Mouse (Mus musculus) heart, embryonic 11.5 days (tissue): Measurements from ENCODE around the gene Gsta2. TPM values are rescaled to one million over a fixed set of nuclear protein-coding genes. Genes with fewer than 3 reads are reported as not detected.
"Not testable (repeated sequence)": the region's sequence is repeated elsewhere in the genome, so short reads cannot be mapped to it uniquely, and the experiment has no call there.

ENCODE experiments used
- ATAC-seq: fragments of 200-750 bp; cut with Nextera tagmentation; replicated peaks from 2 replicates; pipeline ENCODE4 v1.8.0; 2017; ENCODE audit warnings: moderate library complexity; ENCODE audit not compliant: insufficient number of reproducible peaks, low FRiP score, low TSS enrichment
- H3K27ac ChIP-seq: fragments of 300-500 bp; sonication (generic); 2 replicates; pipeline ENCODE4 v1.5.1; 2014; ENCODE audit warnings: mild to moderate bottlenecking, low read depth, low read length
- H3K27me3 ChIP-seq: fragments of 300-500 bp; sonication (generic); 2 replicates; pipeline ENCODE4 v1.6.1; 2014; ENCODE audit warnings: mild to moderate bottlenecking, low read length, mixed read lengths; ENCODE audit not compliant: control insufficient read depth, insufficient read depth
- H3K36me3 ChIP-seq: fragments of 300-500 bp; sonication (generic); 2 replicates; pipeline ENCODE4 v1.6.1; 2014; ENCODE audit warnings: mild to moderate bottlenecking, low read length, moderate library complexity, mixed read lengths; ENCODE audit not compliant: control insufficient read depth, insufficient read depth
- H3K4me1 ChIP-seq: fragments of 300-500 bp; sonication (generic); 2 replicates; pipeline ENCODE4 v1.6.1; 2014; ENCODE audit warnings: low read length; ENCODE audit not compliant: control insufficient read depth, insufficient read depth
- H3K4me2 ChIP-seq: fragments of 300-500 bp; sonication (generic); 2 replicates; pipeline ENCODE4 v1.6.1; 2014; ENCODE audit warnings: mild to moderate bottlenecking, moderate library complexity
- H3K4me3 ChIP-seq: fragments of 300-500 bp; sonication (generic); 2 replicates; pipeline ENCODE4 v1.5.1; 2014; ENCODE audit warnings: low read depth, low read length
- H3K9ac ChIP-seq: fragments of 300-500 bp; sonication (generic); 2 replicates; pipeline ENCODE4 v1.6.1; 2014; ENCODE audit warnings: mild to moderate bottlenecking, low read depth, low read length, moderate library complexity
- H3K9me3 ChIP-seq: fragments of 300-500 bp; sonication (generic); replicated peaks from 2 replicates; pipeline ENCODE4 v1.6.1; 2016; ENCODE audit warnings: low read length; ENCODE audit not compliant: control insufficient read depth
- WGBS: fragments of 180-500 bp; shearing (Covaris S2); extraction: QIAGEN DNeasy Blood & Tissue Kit; methylation state at CpG from one replicate; pipeline ENCODE4 v1.1.7; 2014; ENCODE audit not compliant: insufficient replicate concordance; 5-methylcytosine and 5-hydroxymethylcytosine counted together
- polyA plus RNA-seq: library from polyadenylated mRNA; unstranded; fragments of >200 nt; fragmentation: Nextera tagmentation; extraction: Ambion mirVana; gene quantifications from 2 replicates; pipeline ENCODE4 v1.2.1, GENCODE M21; 2014

Gene Gsta2
- polyA plus RNA-seq, 1 experiment from 2014 or later, result not detected

- H3K9me3 ChIP-seq, result no peaks in the 10 kb centered on the region
- no peak overlapping the region for H3K9ac ChIP-seq
- H3K27ac ChIP-seq, result no peak overlapping the region
- 62% methylated on average over 10 of the region's 10 CpGs for WGBS
- H3K36me3 ChIP-seq, result no peaks in the 10 kb centered on the region
- no peak overlapping the region for H3K4me3 ChIP-seq
- H3K4me2 ChIP-seq, result no peak overlapping the region
- no peaks in the 10 kb centered on the region for H3K4me1 ChIP-seq
- H3K27me3 ChIP-seq, result peaks cover 3% of the 10 kb centered on the region; the same call in 1 of the 2 replicates
- no peak for ATAC-seq
Measured at GRCm38 (mm10) chr9:78372827-78373504, 17.4 kb upstream of the Gsta2 start.

- Histone ChIP-seq H3K27me3 (no peaks in the 10 kb centered on the region), H3K9me3 (no peaks in the 10 kb centered on the region), H3K9ac (no peak overlapping the region), H3K4me2 (no peak overlapping the region), H3K4me1 (no peaks in the 10 kb centered on the region), H3K36me3 (no peaks in the 10 kb centered on the region), H3K27ac (no peak overlapping the region), H3K4me3 (no peak overlapping the region)
- ATAC-seq, result no peak
- WGBS, result 91% methylated on average over 3 of the region's 3 CpGs
Measured at GRCm38 (mm10) chr9:78371441-78371840, 15.9 kb upstream of the Gsta2 start.

- H3K27me3 ChIP-seq, result no peaks in the 10 kb centered on the region
- H3K9me3 ChIP-seq, result no peaks in the 10 kb centered on the region
- 87% methylated on average over 7 of the region's 7 CpGs for WGBS
- ATAC-seq, result no peak
- H3K4me2 ChIP-seq, result no peak overlapping the region
- H3K4me1 ChIP-seq, result no peaks in the 10 kb centered on the region
- no peak overlapping the region for H3K27ac ChIP-seq
- no peaks in the 10 kb centered on the region for H3K36me3 ChIP-seq
- H3K4me3 ChIP-seq, result no peak overlapping the region
- H3K9ac ChIP-seq, result no peak overlapping the region
Measured at GRCm38 (mm10) chr9:78369786-78370185, 14.2 kb upstream of the Gsta2 start.

- Histone ChIP-seq H3K9me3 (no peaks in the 10 kb centered on the region), H3K9ac (no peak overlapping the region), H3K4me3 (no peak overlapping the region), H3K36me3 (no peaks in the 10 kb centered on the region), H3K27ac (no peak overlapping the region), H3K4me1 (no peaks in the 10 kb centered on the region), H3K4me2 (no peak overlapping the region), H3K27me3 (no peaks in the 10 kb centered on the region)
- WGBS, result 67% methylated on average over 2 of the region's 2 CpGs
- ATAC-seq, result no peak
Measured at GRCm38 (mm10) chr9:78369349-78369748, 13.8 kb upstream of the Gsta2 start.

GRCm38 (mm10) chr9:78368671-78369293 is 13.2 kb upstream of the Gsta2 start:
- no peak for ATAC-seq
- WGBS, result 67% methylated on average over 3 of the region's 3 CpGs
- H3K27ac ChIP-seq, result no peak overlapping the region
- no peaks in the 10 kb centered on the region for H3K36me3 ChIP-seq
- no peaks in the 10 kb centered on the region for H3K4me1 ChIP-seq
- no peak overlapping the region for H3K4me3 ChIP-seq
- H3K9ac ChIP-seq, result no peak overlapping the region
- no peak overlapping the region for H3K4me2 ChIP-seq
- no peaks in the 10 kb centered on the region for H3K9me3 ChIP-seq
- H3K27me3 ChIP-seq, result no peaks in the 10 kb centered on the region

GRCm38 (mm10) chr9:78367959-78368358 is 12.4 kb upstream of the Gsta2 start, which contains the start of gene Dppa5a:
TSS of gene Dppa5a (minus strand) at chr9:78368177.
- not testable (repeated sequence) for H3K36me3 ChIP-seq, H3K4me1 ChIP-seq, H3K4me3 ChIP-seq, H3K27me3 ChIP-seq, H3K9ac ChIP-seq, H3K27ac ChIP-seq, H3K4me2 ChIP-seq, H3K9me3 ChIP-seq
- 83% methylated on average over 16 of the region's 16 CpGs for WGBS
- 0 out of 2 replicates have a peak, but pooled peaks have one; percentile 39 for ATAC-seq

GRCm38 (mm10) chr9:78365850-78366544 is 10.4 kb upstream of the Gsta2 start:
- 62% methylated on average over 13 of the region's 13 CpGs for WGBS
- Histone ChIP-seq H3K27ac (no peak overlapping the region), H3K36me3 (no peaks in the 10 kb centered on the region), H3K9ac (no peak overlapping the region), H3K4me1 (no peaks in the 10 kb centered on the region), H3K4me2 (no peak overlapping the region), H3K4me3 (no peak overlapping the region), H3K27me3 (no peaks in the 10 kb centered on the region), H3K9me3 (no peaks in the 10 kb centered on the region)
- no peak for ATAC-seq

- 87% methylated on average over 6 of the region's 6 CpGs for WGBS
- H3K36me3 ChIP-seq, result no peaks in the 10 kb centered on the region
- H3K27ac ChIP-seq, result no peak overlapping the region
- H3K4me1 ChIP-seq, result no peaks in the 10 kb centered on the region
- no peak overlapping the region for H3K4me3 ChIP-seq
- no peak for ATAC-seq
- no peaks in the 10 kb centered on the region for H3K9me3 ChIP-seq
- H3K9ac ChIP-seq, result no peak overlapping the region
- H3K4me2 ChIP-seq, result no peak overlapping the region
- no peaks in the 10 kb centered on the region for H3K27me3 ChIP-seq
Measured at GRCm38 (mm10) chr9:78364701-78365100, 9.1 kb upstream of the Gsta2 start.
